Mouse (Mus musculus) G1E (cell line): ENCODE results near the gene Tfeb.

Source experiments
- CTCF ChIP-seq: IDR thresholded peaks from 2 replicates; pipeline ENCODE4 v1.5.1; 2012; ENCODE audit warnings: low read depth, low read length, inconsistent platforms, mixed read lengths
- GATA1 ChIP-seq: IDR thresholded peaks from 2 replicates; pipeline ENCODE4 v1.6.1; 2012; ENCODE audit warnings: borderline replicate concordance, low read length, inconsistent platforms, mixed read lengths
- POLR2AphosphoS5 ChIP-seq: IDR thresholded peaks from 2 replicates; pipeline ENCODE4 v1.6.1; 2012; ENCODE audit warnings: low read depth, low read length, inconsistent platforms; ENCODE audit not compliant: insufficient replicate concordance
- TAL1 ChIP-seq: conservative IDR thresholded peaks from 2 replicates; pipeline ENCODE4 v1.6.1; 2012; ENCODE audit warnings: low read depth, low read length, inconsistent platforms, mixed read lengths

GRCm38 (mm10) chr17:47803662-47804061, 66.8 kb downstream of the Tfeb start:
- no peak for TF ChIP-seq CTCF
- no peak for TF ChIP-seq TAL1
- no peak for TF ChIP-seq POLR2AphosphoS5
- TF ChIP-seq GATA1 = no peak
